Mouse (Mus musculus) B cell, adult 62 days (primary cell): ENCODE data around the gene Cdk12. TPM values are rescaled to one million over a fixed set of nuclear protein-coding genes. Genes with fewer than 3 reads are reported as not detected.

Experiments
- total RNA-seq: library from RNA; stranded (reverse); gene quantifications from 4 replicates; pipeline ENCODE4 v1.2.4, GENCODE M21; 2023

The Cdk12 gene
- total RNA-seq: 110 to 118 TPM (median 114 TPM) in 4 replicates

DNA sequence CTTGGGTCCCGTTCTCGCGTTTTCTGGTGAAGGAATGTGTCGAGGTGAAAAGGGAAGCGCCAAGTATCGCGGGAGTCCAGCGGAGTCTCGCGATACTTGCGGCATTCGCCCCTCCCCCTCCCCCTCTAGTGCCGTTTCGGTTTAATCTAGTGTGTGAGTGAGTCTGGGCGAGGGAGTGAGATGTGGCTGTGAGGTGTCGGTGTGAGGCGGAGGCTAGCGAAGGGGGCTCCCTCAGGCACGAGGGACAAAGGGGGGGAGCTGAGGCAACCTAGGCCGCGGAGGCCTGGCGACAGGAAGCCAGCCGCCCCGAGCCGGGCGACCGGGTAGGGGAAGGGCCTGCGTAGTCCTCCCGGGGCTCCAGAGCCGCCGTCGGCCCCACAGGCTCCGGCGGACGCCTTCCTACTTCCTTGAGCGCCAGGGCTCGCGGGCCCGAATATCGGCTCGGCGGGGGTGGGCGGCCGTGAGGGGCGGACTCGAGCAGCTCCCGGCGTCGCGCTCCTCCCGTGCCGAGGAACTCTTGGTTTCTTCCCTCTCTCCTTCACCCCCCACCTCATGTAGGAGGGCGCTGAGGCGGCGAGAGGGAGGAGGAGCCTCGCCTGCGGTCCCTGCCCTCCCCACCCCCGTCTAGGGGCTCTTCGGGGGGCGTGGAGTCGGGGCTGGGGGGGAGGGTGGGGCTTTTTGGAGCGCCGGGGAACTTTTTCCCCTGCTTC, at the start of gene Cdk12:
Gene Cdk12, plus strand, starts transcription at position 419 of the 710 bp plus-strand sequence.

DNA sequence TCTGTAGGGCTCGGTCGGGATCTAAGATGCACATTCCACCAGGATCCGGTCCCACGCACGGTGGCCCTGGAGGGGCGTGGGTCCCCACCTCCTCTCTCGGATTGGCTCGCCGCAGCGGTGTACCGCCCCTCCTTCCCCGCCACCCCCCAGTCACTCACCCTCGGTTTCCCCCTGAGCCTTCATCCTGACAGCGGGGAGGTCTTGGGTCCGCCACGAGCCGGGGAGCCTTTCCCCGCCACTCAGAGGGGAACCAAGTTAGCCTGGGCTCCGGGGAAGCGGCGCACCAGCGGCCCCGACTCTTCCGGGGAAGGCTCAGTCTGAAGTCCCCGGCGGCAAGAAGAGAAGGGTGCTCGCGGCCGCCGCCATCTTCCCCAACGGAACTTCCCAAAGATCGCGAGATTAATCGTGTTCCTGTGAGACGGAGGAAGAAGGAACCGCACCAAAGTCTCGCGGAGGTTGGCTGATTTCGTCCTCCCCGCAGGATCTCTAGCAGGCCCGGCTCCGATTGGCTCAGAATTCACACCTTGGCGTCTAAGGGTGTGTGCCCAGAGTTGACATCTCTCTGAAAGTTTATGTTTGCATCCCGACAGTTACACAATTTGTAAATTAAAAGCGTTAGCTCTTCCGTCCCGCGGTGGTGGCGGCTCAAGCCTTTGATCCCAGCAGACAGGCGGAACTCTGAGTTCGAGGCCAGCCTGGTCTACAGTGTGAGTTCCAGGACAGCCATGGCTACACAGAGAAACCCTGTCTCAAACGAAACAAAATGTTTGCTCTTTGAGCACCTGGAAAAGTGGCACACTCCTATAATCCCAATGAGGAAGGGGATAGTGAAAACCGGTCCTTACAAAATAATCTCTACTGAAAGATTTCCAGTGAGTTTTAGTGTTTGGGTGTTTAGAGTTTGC, 9.7 kb upstream of the Cdk12 start, which contains the start of gene Med1:
Gene Med1, minus strand, starts transcription at position 393 of the 905 bp plus-strand sequence.

Other genes with a start within 250 kb of the Cdk12 start
- gene Plxdc1, start 216.6 kb upstream of the Cdk12 start, total RNA-seq: 0.66 to 1.3 TPM (median 1.2 TPM) in 4 replicates
- 50.3 to 68.7 TPM (median 59.9 TPM) in 4 replicates for gene Arl5c, start 206.9 kb upstream of the Cdk12 start, total RNA-seq
- 4.9 to 7.6 TPM (median 5.8 TPM) in 4 replicates for gene Cacnb1, start 180.0 kb upstream of the Cdk12 start, total RNA-seq
- gene Rpl19, start 176.3 kb upstream of the Cdk12 start, total RNA-seq: 1,902 to 2,000 TPM (median 1,953 TPM) in 4 replicates
- gene Stac2, start 149.6 kb upstream of the Cdk12 start, total RNA-seq: 31.3 to 36.4 TPM (median 33.4 TPM) in 4 replicates
- 42.1 to 57.9 TPM (median 42.6 TPM) in 4 replicates for gene Fbxl20, start 52.7 kb upstream of the Cdk12 start, total RNA-seq
- 73.7 to 86.8 TPM (median 82.7 TPM) in 4 replicates for gene Med1, start 9.8 kb upstream of the Cdk12 start, total RNA-seq
- 0.22 to 0.60 TPM (median 0.55 TPM) in 3 of 4 replicates, not detected in the other for gene Neurod2, start 126.6 kb downstream of the Cdk12 start, total RNA-seq
- not detected in 4 replicates for gene Ppp1r1b, start 145.3 kb downstream of the Cdk12 start, total RNA-seq
- 35.4 to 41.5 TPM (median 37.8 TPM) in 4 replicates for gene Stard3, start 155.3 kb downstream of the Cdk12 start, total RNA-seq
- not detected in 4 replicates for gene Tcap, start 180.8 kb downstream of the Cdk12 start, total RNA-seq
- gene Pnmt, start 183.4 kb downstream of the Cdk12 start, total RNA-seq: not detected in 4 replicates
- 6.0 to 10.0 TPM (median 8.3 TPM) in 4 replicates for gene Pgap3, start 197.4 kb downstream of the Cdk12 start, total RNA-seq
- 0.17 to 0.64 TPM in 2 of 4 replicates, not detected in the others for gene Erbb2, start 209.4 kb downstream of the Cdk12 start, total RNA-seq
- gene Mien1, start 235.9 kb downstream of the Cdk12 start, total RNA-seq: 46.7 to 54.3 TPM (median 50.1 TPM) in 4 replicates
- 0.91 to 1.2 TPM (median 0.96 TPM) in 4 replicates for gene Grb7, start 243.3 kb downstream of the Cdk12 start, total RNA-seq